20 mouse cellular contexts compared by ENCODE assay signal in genomic region chr11:114321974-114322373, GRCm38 (mm10).
A peak's percentile ranks its signal among the peaks of the same experiment; 100 is the strongest.
DNase-seq lines count a peak whose midpoint lies in the region; ATAC-seq and TF ChIP-seq lines count a peak whose summit lies in the region.
"Had no signal": no experiment of that assay in that cellular context is flagged by ENCODE, and none has a peak within 500 bp of the region (broad histone marks: within the 10 kb centered on the region; RNA-seq: fewer than 3 reads in every experiment).

No protein-coding gene starts in this region.

- no peak overlapping the region for H3K27ac ChIP-seq in embryonic facial prominence, embryonic 14.5 days (replicated peaks; ENCODE audit: low read depth, low read length)
- no peak overlapping the region for H3K27ac ChIP-seq in embryonic facial prominence, embryonic 10.5 days (replicated peaks)
- 0 out of 2 replicates have a peak overlapping the region, but pooled peaks have one; percentile 7 for H3K27ac ChIP-seq in heart, embryonic 15.5 days
- peak overlapping the region; percentile 57; the same call in 1 of the 2 replicates for H3K27ac ChIP-seq in layer of hippocampus, adult 2 months
- H3K27ac ChIP-seq: embryonic facial prominence, embryonic 13.5 days; heart, embryonic 10.5 days had no signal

- WGBS in embryonic facial prominence, embryonic 14.5 days = 54% methylated on average over 12 of the region's 12 CpGs
- WGBS in embryonic facial prominence, embryonic 10.5 days = 84% methylated on average over 12 of the region's 12 CpGs
- WGBS in heart, embryonic 15.5 days = 77% methylated on average over 12 of the region's 12 CpGs

- no peaks in the 10 kb centered on the region for H3K36me3 ChIP-seq in embryonic facial prominence, embryonic 14.5 days (ENCODE audit: control insufficient read depth, insufficient read depth, low read length)
- no peaks in the 10 kb centered on the region for H3K36me3 ChIP-seq in embryonic facial prominence, embryonic 10.5 days (replicated peaks)
- H3K36me3 ChIP-seq in heart, embryonic 15.5 days = no peaks in the 10 kb centered on the region
- H3K36me3 ChIP-seq: embryonic facial prominence, embryonic 13.5 days; heart, embryonic 10.5 days had no signal

- peaks cover 5% of the 10 kb centered on the region; the same call in 1 of the 2 replicates for H3K4me1 ChIP-seq in embryonic facial prominence, embryonic 14.5 days (ENCODE audit: control insufficient read depth, insufficient read depth, low read length)
- H3K4me1 ChIP-seq in embryonic facial prominence, embryonic 10.5 days = peaks cover 9% of the 10 kb centered on the region
- H3K4me1 ChIP-seq in heart, embryonic 15.5 days (replicated peaks) = peaks cover 5% of the 10 kb centered on the region; the same call in 1 of the 2 replicates

- H3K27me3 ChIP-seq in embryonic facial prominence, embryonic 14.5 days (replicated peaks; ENCODE audit: control insufficient read depth, insufficient read depth, low read length) = 0 out of 2 replicates have a peak, but pooled peaks cover 1% of the 10 kb centered on the region
- H3K27me3 ChIP-seq in embryonic facial prominence, embryonic 10.5 days (replicated peaks; ENCODE audit: low read depth, poor library complexity, severe bottlenecking) = no peaks in the 10 kb centered on the region
- H3K27me3 ChIP-seq in heart, embryonic 15.5 days = no peaks in the 10 kb centered on the region

- no peaks in the 10 kb centered on the region for H3K9me3 ChIP-seq in embryonic facial prominence, embryonic 14.5 days (ENCODE audit: control insufficient read depth, low read length)
- no peaks in the 10 kb centered on the region for H3K9me3 ChIP-seq in embryonic facial prominence, embryonic 10.5 days
- no peaks in the 10 kb centered on the region for H3K9me3 ChIP-seq in heart, embryonic 15.5 days (replicated peaks)
- H3K9me3 ChIP-seq: embryonic facial prominence, embryonic 13.5 days; heart, embryonic 10.5 days had no signal

- no peak for TF ChIP-seq CTCF in layer of hippocampus, adult 2 months (conservative IDR thresholded peaks at IDR 0.05)
- no peak for TF ChIP-seq CTCF in brain, embryonic 14.5 days (IDR thresholded peaks at IDR 0.05; ENCODE audit: borderline replicate concordance, extremely low read depth, insufficient read depth, insufficient read length)

- TF ChIP-seq POLR2A in brain, embryonic 14.5 days (IDR thresholded peaks at IDR 0.05; ENCODE audit: borderline replicate concordance, extremely low read depth, insufficient read depth, insufficient read length, poor library complexity, severe bottlenecking) = no peak

- peak; percentile 65; the same call in 1 of the 2 replicates for ATAC-seq in embryonic facial prominence, embryonic 14.5 days (ENCODE audit: low read depth)
- ATAC-seq in heart, embryonic 15.5 days (replicated peaks; ENCODE audit: insufficient number of reproducible peaks, insufficient read depth, low FRiP score, low read depth) = no peak
- ATAC-seq: intestine, embryonic 16.5 days had no signal

- no peak overlapping the region for H3K4me3 ChIP-seq in embryonic facial prominence, embryonic 14.5 days (ENCODE audit: low read depth, low read length)
- no peak overlapping the region for H3K4me3 ChIP-seq in embryonic facial prominence, embryonic 10.5 days
- no peak overlapping the region for H3K4me3 ChIP-seq in heart, embryonic 15.5 days
- peak overlapping the region; percentile 18 for H3K4me3 ChIP-seq in layer of hippocampus, adult 2 months
- H3K4me3 ChIP-seq: embryonic facial prominence, embryonic 13.5 days; heart, embryonic 10.5 days had no signal

- DNase-seq in embryonic facial prominence, embryonic 14.5 days (ENCODE audit: low spot score) = peak; percentile 41
- DNase-seq in embryonic facial prominence, embryonic 10.5 days (ENCODE audit: low spot score) = no peak
- no peak for DNase-seq in heart, postnatal 14 days
- no peak for DNase-seq in layer of hippocampus, adult 2 months (ENCODE audit: low spot score in 2 of 2)
- DNase-seq in layer of hippocampus, adult 18-20 months (ENCODE audit: low spot score in 2 of 2) = no peak
- peak; percentile 28 for DNase-seq in brain, embryonic 14.5 days (ENCODE audit: low read depth)
- DNase-seq in cerebellum, adult 11-12 months = no peak
- DNase-seq: adrenal gland, adult 8-10 months; adrenal gland, postnatal 36 days; cerebellum, adult 11 months; cerebellum, adult 9-10 months; cerebellum, postnatal 25 days; gastrocnemius, postnatal 36 days; heart, postnatal 36 days; kidney, adult 2 months had no signal

- H3K9ac ChIP-seq in embryonic facial prominence, embryonic 14.5 days (ENCODE audit: low read depth, low read length) = no peak overlapping the region
- no peak overlapping the region for H3K9ac ChIP-seq in heart, embryonic 15.5 days
- H3K9ac ChIP-seq: embryonic facial prominence, embryonic 13.5 days; hindbrain, embryonic 14.5 days had no signal

- H3K4me2 ChIP-seq in embryonic facial prominence, embryonic 14.5 days (ENCODE audit: low read depth, low read length) = no peak overlapping the region
- no peak overlapping the region for H3K4me2 ChIP-seq in heart, embryonic 15.5 days
- H3K4me2 ChIP-seq: embryonic facial prominence, embryonic 13.5 days; hindbrain, embryonic 14.5 days had no signal

- intact Hi-C loops in heart, postnatal 14 days (cut with DNase I) = no loop called here

Comparison
In these comparisons a context has a peak if more than half of its experiments do, and no peak if none do; other contexts are left out.
1. DNase-seq: peak in embryonic facial prominence, embryonic 14.5 days (single experiment) and brain, embryonic 14.5 days (single experiment); none in embryonic facial prominence, embryonic 10.5 days (single experiment), heart, postnatal 14 days (0 of 2), layer of hippocampus, adult 2 months (0 of 2), layer of hippocampus, adult 18-20 months (0 of 2) and cerebellum, adult 11-12 months (single experiment).
2. H3K27ac ChIP-seq: peak in heart, embryonic 15.5 days (single experiment) and layer of hippocampus, adult 2 months (single experiment); none in embryonic facial prominence, embryonic 14.5 days (single experiment) and embryonic facial prominence, embryonic 10.5 days (single experiment).